Mouse (Mus musculus) heart, adult 2 months (tissue): Measurements from ENCODE around the gene Hoxb3.

Source experiments
- EP300 ChIP-seq: fragments of 200-500 bp; IDR thresholded peaks from 2 replicates; pipeline ENCODE4 v1.6.1; 2011; ENCODE audit warnings: low read depth, low read length, control low read depth; ENCODE audit not compliant: insufficient read depth
- POLR2A ChIP-seq: fragments of 200-500 bp; IDR thresholded peaks from 2 replicates; pipeline ENCODE4 v1.6.1; 2011; ENCODE audit warnings: mild to moderate bottlenecking, low read depth, low read length, control low read depth; ENCODE audit not compliant: insufficient read depth

- TF ChIP-seq EP300 = no peak
- TF ChIP-seq POLR2A = no peak
Observed at GRCm38 (mm10) chr11:96374810-96375209, 51.7 kb downstream of the Hoxb3 start.
